Mouse (Mus musculus): ENCODE measurements around the gene Hmgxb4.

The Hmgxb4 gene

GRCm38 (mm10) chr8:74993081-74993474 is at the start of gene Hmgxb4:
Gene Hmgxb4 (plus strand): TSS chr8:74993356.
- DNase-seq (ENCODE audit: low read depth, low spot score) = no peak

- DNase-seq (ENCODE audit: low read depth, low spot score) = no peak
These were observed 43.7 kb upstream of the Hmgxb4 start for GRCm38 (mm10) chr8:74949445-74949844.

- DNase-seq (ENCODE audit: low read depth, low spot score) = no peak
These were observed 29.2 kb upstream of the Hmgxb4 start for GRCm38 (mm10) chr8:74963983-74964382.

GRCm38 (mm10) chr8:74970286-74970685 is 22.9 kb upstream of the Hmgxb4 start:
- peak; percentile 89 for DNase-seq (ENCODE audit: low read depth, low spot score)

- DNase-seq (ENCODE audit: low read depth, low spot score) = peak; percentile 78
These were observed 21.5 kb upstream of the Hmgxb4 start for GRCm38 (mm10) chr8:74971636-74972035.

- DNase-seq (ENCODE audit: low read depth, low spot score) = peak; percentile 53
These were observed 20.8 kb upstream of the Hmgxb4 start for GRCm38 (mm10) chr8:74972322-74972883.

GRCm38 (mm10) chr8:74973121-74973869 is 19.9 kb upstream of the Hmgxb4 start:
- no peak for DNase-seq (ENCODE audit: low read depth, low spot score)

GRCm38 (mm10) chr8:74973904-74974303 is 19.3 kb upstream of the Hmgxb4 start:
- DNase-seq (ENCODE audit: low read depth, low spot score) = no peak

GRCm38 (mm10) chr8:74977427-74977826 is 15.7 kb upstream of the Hmgxb4 start:
- peak; percentile 82 for DNase-seq (ENCODE audit: low read depth, low spot score)

GRCm38 (mm10) chr8:74980060-74980710 is 13.0 kb upstream of the Hmgxb4 start:
- peak; percentile 81 for DNase-seq (ENCODE audit: low read depth, low spot score)

GRCm38 (mm10) chr8:74980711-74981062 is 12.5 kb upstream of the Hmgxb4 start:
- DNase-seq (ENCODE audit: low read depth, low spot score) = peak; percentile 82

- no peak for DNase-seq (ENCODE audit: low read depth, low spot score)
These were observed 11.3 kb upstream of the Hmgxb4 start for GRCm38 (mm10) chr8:74981809-74982208.

GRCm38 (mm10) chr8:74987436-74987835 is 5.7 kb upstream of the Hmgxb4 start:
- DNase-seq (ENCODE audit: low read depth, low spot score) = peak; percentile 65

GRCm38 (mm10) chr8:74990021-74990420 is 3.1 kb upstream of the Hmgxb4 start:
- no peak for DNase-seq (ENCODE audit: low read depth, low spot score)

- peak; percentile 89 for DNase-seq (ENCODE audit: low read depth, low spot score)
These were observed 607 bp downstream of the Hmgxb4 start for GRCm38 (mm10) chr8:74993475-74994451.

- peak; percentile 82 for DNase-seq (ENCODE audit: low read depth, low spot score)
These were observed 1.4 kb downstream of the Hmgxb4 start for GRCm38 (mm10) chr8:74994540-74994939.

- no peak for DNase-seq (ENCODE audit: low read depth, low spot score)
These were observed 7.3 kb downstream of the Hmgxb4 start for GRCm38 (mm10) chr8:75000431-75000830.

GRCm38 (mm10) chr8:75008826-75009225 is 15.7 kb downstream of the Hmgxb4 start:
- DNase-seq (ENCODE audit: low read depth, low spot score) = no peak

- DNase-seq (ENCODE audit: low read depth, low spot score) = peak; percentile 51
These were observed 20.4 kb downstream of the Hmgxb4 start for GRCm38 (mm10) chr8:75013557-75013956.

GRCm38 (mm10) chr8:75013964-75014363 is 20.8 kb downstream of the Hmgxb4 start:
- DNase-seq (ENCODE audit: low read depth, low spot score) = peak; percentile 65

GRCm38 (mm10) chr8:75015981-75016380 is 22.8 kb downstream of the Hmgxb4 start:
- DNase-seq (ENCODE audit: low read depth, low spot score) = peak; percentile 96

- no peak for DNase-seq (ENCODE audit: low read depth, low spot score)
These were observed 23.3 kb downstream of the Hmgxb4 start for GRCm38 (mm10) chr8:75016422-75016821.
